Mouse (Mus musculus) brain, embryonic 18.5 days (tissue): Measurements from ENCODE around the gene Ppp1r12b.

Experiments
- DNase-seq: peaks from one replicate; pipeline ENCODE4 v3.0.0-alpha.2; 2012; ENCODE audit warnings: low read depth, low spot score

The Ppp1r12b gene

GRCm38 (mm10) chr1:134763250-134763649, 192.5 kb downstream of the Ppp1r12b start:
- no peak for DNase-seq

DNA sequence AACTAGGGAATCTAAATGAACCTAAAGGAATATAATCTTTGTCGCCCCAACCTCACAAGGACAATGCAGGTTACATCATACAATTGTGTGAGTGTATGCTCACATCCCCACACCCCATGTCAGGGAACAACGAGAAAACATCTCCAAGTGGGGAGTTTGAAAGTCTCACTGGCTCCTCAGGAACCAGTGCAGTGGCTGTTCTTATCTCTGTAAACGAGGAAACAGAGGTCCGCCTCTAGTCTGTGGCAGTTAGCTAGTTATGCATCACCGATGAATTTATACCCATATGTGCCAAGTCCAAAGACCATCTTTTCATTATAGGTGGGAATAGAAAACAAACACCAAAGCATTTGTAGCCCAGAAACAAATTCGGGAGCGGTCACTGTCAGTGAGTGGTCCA, 194.2 kb downstream of the Ppp1r12b start:
- DNase-seq, result no peak

- no peak for DNase-seq
Measured at GRCm38 (mm10) chr1:134760642-134761041, 195.1 kb downstream of the Ppp1r12b start.

DNA sequence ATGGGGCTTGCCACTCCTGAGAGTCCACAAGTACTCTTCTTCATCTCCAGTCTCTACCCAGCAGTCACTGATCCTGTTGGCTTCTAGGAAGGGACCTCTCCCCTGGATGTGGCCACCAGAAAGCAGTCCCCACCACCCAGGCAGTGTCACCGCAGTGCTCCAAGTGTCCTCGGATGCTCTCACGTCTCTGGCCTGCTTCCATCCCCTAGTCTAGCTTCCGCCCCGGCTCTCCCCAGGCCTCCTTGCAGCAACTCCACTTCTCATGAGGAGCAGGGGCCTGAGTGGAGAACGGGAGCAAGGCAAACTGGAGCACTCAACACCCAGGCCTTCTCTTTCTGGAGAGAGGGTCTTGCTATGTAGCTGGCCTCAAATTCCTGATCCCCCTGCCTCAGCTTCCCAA, 196.6 kb downstream of the Ppp1r12b start:
- DNase-seq, result no peak

DNA sequence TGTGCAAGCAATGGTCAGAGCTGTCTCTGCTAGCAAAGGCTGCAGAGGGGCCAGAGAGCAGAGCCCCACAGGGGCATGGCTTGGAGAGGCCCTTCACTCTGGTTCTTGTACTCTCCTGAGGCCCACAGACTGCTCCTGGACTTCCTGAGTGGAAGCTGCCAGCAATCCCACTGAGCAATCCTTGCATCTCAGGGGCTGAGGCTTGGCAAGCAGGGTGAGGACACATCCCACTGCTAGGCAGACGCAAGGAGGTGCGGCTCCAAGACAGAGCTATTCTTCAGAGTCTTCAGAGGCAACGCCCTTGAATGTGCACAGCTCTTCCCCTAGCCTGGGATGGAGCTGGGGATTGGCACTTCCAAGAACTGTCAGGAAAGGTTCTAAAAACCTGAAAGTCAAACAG, 198.5 kb downstream of the Ppp1r12b start:
- no peak for DNase-seq

GRCm38 (mm10) chr1:134756190-134756873, 199.4 kb downstream of the Ppp1r12b start:
- DNase-seq, result no peak

- DNase-seq, result no peak
Measured at GRCm38 (mm10) chr1:134755548-134756189, 200.1 kb downstream of the Ppp1r12b start.

DNA sequence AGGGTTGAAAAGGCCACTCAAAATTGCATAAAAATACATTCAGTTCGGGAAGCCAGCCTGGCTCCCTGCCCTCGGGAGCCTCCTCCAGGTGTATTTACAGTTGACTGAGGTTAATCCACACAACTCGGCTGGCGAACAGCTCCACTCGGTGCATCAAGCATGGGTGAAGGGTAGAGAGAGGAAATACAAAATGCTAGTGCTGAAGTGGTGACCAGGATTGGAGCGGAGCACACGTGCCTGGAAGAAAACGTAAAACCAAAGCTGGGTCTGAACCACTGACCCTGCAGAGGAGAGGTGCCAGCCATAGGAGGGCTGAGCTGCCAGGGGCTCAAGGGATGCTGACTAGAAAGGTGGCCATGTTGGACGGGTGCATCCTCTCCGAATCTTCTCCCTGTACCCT, 200.9 kb downstream of the Ppp1r12b start:
- no peak for DNase-seq

DNA sequence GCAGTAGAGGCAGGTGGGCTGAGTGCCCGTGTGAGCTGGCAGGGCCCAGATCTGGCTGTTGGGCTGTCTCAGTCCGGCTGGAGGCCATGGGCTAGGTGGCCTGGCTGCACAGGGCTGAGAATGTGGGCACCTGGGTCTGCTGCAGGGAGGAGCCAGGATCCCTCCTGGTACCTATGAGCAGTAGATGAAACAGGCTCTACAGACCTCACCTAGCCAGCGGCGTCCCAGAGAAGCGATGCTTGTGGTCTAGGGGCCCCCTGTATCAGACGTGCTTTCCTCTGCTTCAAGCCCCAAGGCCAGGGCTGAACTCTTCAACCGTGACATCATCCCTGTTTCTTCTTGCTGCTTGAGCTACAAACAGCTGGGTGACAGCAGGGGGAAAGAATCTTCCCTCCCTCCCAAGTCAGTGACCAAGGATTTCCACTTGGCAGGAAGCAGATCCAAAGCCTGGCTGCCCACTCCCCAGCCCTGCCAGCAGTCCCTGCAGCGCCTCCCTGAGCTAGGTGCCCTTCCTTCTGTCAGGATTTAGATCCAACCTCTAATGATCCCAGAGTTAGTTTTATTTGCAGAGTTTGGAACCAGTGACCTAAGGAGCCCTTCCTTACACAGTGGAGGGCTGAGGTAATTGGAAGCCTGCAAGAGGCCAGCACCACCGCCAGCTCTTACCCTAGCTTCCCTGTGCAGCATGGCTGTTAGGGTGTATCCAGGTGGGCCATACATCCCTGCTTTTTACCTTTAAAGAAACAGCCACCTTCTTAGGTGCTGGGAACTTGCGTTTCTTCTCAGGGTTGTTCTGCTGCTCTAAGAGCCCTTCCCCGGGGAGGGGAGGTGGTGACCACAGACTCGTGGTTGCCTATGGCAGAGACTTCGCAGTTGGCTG, 201.8 kb downstream of the Ppp1r12b start:
- DNase-seq, result no peak

DNA sequence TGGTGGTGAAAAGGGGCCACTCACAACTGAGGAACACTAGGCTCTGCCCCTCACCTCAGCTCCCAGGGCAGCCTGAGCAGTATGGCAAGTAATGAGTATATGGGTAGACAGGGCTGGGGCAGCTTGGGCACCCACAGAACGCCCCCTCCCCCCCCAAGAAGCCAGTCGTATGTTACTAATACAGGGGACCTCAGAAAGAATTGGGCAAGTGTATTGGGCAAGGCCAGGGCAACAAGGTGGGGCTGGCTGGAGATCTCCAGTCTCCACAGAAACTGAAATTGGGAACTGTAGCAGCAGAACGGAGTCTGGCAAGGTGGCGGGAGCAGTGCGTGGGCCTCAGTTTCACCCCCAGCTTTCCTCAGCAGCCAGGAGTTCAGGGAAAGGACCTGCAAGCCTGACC, 203.3 kb downstream of the Ppp1r12b start:
- no peak for DNase-seq

DNA sequence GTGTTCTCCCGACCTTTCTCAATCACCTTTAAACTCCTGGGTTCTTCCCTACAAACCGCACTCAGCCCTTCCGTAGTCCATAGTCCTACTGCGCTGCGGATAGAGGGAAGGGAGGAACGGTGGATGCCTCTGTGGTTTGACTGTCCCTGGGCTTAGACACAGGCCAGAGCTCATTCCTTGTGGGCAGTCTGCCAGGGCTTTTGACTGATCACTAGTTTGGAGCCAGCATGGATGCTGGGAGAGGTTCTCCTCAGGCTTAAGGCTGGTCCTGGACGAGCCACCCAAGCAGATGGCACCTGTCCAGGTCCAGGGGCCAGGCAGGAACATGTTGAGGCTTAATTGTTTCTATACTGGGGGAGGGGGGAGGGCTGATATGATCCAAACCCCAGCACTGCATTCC, 205.9 kb downstream of the Ppp1r12b start:
- DNase-seq, result no peak

GRCm38 (mm10) chr1:134747236-134748174, 208.2 kb downstream of the Ppp1r12b start:
- no peak for DNase-seq

GRCm38 (mm10) chr1:134745648-134746047, 210.1 kb downstream of the Ppp1r12b start:
- DNase-seq, result no peak

DNA sequence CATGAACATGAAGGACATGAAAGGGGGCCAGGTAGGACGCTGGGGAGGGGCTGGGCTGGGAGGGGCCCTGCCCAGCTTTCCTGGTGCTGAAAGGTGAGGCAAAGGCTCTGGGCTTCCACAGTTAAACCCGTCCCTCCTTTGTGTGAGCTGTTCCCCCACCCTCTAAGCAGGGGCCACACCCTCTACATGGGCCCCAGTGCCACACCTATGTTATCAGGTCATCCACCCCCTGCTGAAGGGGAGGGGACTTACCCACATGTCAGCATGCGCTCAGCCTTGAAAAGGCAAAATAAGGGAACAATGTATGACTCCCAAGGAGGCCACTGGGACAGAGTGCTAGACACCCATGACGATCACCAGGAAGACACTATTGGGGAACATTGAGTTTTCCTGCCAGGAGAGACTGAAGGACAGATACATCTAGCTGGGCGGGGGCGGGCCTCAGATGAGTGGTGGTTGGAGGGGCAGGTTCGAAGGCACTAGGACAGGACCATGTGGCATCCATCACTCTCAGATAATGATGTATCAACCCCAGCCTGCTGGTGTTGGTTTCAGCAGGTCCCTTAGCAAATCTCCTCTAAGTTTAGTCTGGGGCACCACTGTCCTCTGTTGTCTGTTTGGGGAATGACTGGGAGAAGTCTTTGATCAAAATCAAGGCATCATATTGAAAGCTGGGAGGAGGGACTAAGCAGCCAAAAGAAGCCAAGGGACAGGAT, 213.6 kb downstream of the Ppp1r12b start:
- DNase-seq, result no peak

DNA sequence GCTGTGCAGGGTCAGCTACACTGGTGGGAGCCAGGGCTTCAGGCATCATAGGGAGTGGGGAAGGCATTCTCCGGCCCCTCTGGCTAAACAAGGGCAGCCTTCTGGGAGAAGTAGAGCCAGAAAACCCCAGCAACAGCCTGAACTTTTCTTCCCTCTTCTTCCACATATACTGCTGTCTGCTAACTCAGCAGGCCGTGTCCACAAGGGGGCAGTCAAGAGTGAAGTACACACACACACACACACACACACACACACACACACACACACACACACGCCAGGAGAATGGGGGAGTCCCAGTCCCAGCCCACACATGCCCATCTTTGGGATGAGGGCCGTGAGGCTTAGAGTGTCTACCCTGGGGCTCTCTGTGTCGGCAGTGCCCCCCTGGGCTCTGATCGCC, 214.3 kb downstream of the Ppp1r12b start:
- DNase-seq, result no peak

DNA sequence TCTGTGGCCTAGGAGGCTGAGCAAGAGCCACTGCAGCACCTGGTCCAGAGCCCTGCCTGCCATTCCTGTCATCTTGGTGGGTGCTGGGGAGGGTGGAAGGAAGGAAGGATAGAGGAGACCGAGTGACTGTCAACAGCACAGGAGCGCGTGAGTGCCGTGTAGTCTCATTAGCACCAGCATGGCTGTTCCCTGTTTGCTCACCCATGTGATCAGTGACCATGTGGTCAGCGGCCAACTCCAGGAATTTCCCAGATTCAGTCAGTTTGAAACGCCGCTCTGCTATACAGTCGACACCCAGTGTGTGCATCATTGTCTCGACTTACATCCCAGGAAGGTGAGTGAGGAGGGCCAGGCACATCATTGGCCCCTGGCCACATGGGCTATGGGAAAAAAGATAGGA, 218.3 kb downstream of the Ppp1r12b start:
- no peak for DNase-seq

DNA sequence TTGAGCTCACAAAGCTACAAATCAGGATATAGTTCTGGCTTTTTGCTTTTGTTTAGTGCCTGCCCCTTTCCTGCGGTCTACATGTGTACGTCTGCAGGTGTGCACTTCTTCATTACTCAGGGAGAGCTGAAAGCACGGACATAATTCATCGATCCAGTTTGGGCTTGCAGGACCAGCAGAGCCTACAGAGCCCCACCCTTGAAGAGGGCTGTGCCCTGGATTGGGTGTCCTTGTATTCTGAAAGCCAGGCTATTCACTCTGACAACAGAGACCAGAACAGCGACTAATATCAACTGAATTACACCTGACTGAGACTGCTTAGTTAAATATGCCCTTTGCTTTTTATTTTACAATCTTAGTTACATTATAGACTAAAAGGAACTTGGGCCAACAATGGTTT, 222.1 kb downstream of the Ppp1r12b start:
- no peak for DNase-seq

DNA sequence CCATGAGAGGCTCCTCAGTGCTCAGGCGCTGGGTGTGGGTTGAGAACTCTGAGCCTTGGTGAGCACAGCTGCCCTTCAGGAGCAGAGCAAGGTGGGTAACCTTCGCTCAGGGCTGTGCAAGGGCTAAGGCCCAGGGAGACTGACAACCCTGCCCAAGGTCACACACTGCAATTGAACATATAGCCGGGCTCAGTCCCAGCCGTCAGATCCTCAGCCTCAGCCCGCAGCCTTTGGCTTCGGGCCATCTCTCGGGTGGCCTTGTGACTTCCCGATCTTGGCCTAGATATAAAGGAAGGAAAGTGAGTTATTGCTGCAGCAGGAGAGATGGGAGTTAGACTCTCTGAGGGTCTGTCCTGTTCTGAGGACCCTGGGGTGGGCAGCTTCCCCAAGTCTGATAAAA, 228.5 kb downstream of the Ppp1r12b start:
- DNase-seq, result no peak

DNA sequence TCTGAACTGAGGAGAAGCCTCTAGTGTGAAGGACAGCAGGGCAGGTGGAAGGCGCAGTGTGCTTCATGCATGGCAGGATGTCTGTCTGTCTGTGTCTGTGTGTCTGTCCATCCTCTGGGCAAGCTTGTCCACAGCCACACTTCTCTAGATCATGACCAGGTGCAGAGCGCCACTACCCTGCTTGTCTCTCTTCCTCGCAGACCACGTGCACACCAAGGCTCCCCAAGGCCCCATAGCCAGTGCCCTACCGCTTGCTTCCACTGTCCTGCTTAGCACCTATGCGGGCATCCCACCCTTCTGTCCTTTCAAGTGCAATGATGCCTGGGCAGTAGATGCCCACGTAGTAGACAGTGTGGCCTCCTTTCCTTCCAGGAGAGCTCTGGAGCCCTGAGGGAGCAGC, 229.3 kb downstream of the Ppp1r12b start:
- DNase-seq, result no peak

- DNase-seq, result no peak
Measured at GRCm38 (mm10) chr1:134725276-134725675, 230.5 kb downstream of the Ppp1r12b start.

GRCm38 (mm10) chr1:134722891-134723290, 232.9 kb downstream of the Ppp1r12b start:
- no peak for DNase-seq
